Mouse (Mus musculus) lung, adult 18-20 months (tissue): ENCODE data around the gene Rtp2.

Source experiments
- DNase-seq, 2 experiments: peaks; one replicate each; pipeline ENCODE4 v3.0.0; 2022; ENCODE audit warnings: mixed read lengths in 2 of 2

The Rtp2 gene

GRCm38 (mm10) chr16:23887910-23888579 lies 44.1 kb downstream of the Rtp2 start:
- no peak for DNase-seq

DNA sequence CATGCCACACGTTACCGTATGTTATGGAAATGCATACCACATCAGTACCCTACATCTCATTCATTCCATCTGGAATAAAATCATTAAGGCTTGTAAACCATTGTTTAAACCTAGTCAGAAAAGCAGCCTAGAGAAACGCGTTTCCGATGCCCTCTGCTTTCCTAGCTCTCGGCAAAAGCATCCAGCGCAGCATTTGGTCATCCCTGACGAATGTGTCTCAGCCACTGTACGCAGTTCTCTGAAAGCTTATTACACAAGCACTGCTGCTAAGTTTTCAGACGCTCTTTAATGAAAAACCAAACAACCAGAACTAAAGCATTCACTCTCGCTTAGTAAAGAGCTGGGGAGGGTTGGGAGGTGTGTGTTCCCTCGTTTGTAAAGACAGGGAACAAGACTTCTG lies 47.1 kb downstream of the Rtp2 start:
- no peak for DNase-seq
